Mouse (Mus musculus) neural tube, embryonic 14.5 days (tissue): ENCODE measurements around the gene Hist1h1e. TPM values are rescaled to one million over a fixed set of nuclear protein-coding genes. Genes with fewer than 3 reads are reported as not detected.
"Not testable (repeated sequence)": the region's sequence is repeated elsewhere in the genome, so short reads cannot be mapped to it uniquely, and the experiment has no call there.

Experiments used
- ATAC-seq: fragments of 200-750 bp; cut with Nextera tagmentation; 2 replicates; pipeline ENCODE4 v1.8.0; 2017; ENCODE audit warnings: low read depth, mild to moderate bottlenecking, moderate TSS enrichment, moderate library complexity
- H3K27ac ChIP-seq: fragments of 300-500 bp; sonication (generic); 2 replicates; pipeline ENCODE4 v1.5.1; 2014; ENCODE audit warnings: low read depth, mild to moderate bottlenecking, control low read depth, low read length, moderate library complexity, mixed read lengths
- H3K27me3 ChIP-seq: fragments of 300-500 bp; sonication (generic); 2 replicates; pipeline ENCODE4 v1.6.1; 2014; ENCODE audit warnings: low read length; ENCODE audit not compliant: control insufficient read depth, insufficient read depth
- H3K36me3 ChIP-seq: fragments of 300-500 bp; sonication (generic); 2 replicates; pipeline ENCODE4 v1.6.1; 2014; ENCODE audit warnings: low read length, mixed read lengths; ENCODE audit not compliant: control insufficient read depth, insufficient read depth
- H3K4me1 ChIP-seq: fragments of 300-500 bp; sonication (generic); 2 replicates; pipeline ENCODE4 v1.6.1; 2014; ENCODE audit warnings: low read length; ENCODE audit not compliant: control insufficient read depth, insufficient read depth
- H3K4me2 ChIP-seq: fragments of 300-500 bp; sonication (generic); 2 replicates; pipeline ENCODE4 v1.6.1; 2014; ENCODE audit warnings: mild to moderate bottlenecking, low read depth, low read length, control low read depth
- H3K4me3 ChIP-seq: fragments of 300-500 bp; sonication (generic); 2 replicates; pipeline ENCODE4 v1.5.1; 2014; ENCODE audit warnings: low read depth, low read length, control low read depth, mixed read lengths
- H3K9ac ChIP-seq: fragments of 300-500 bp; sonication (generic); replicated peaks from 2 replicates; pipeline ENCODE4 v1.6.1; 2014; ENCODE audit warnings: low read depth, mild to moderate bottlenecking, control low read depth, low read length, mixed read lengths
- H3K9me3 ChIP-seq: fragments of 300-500 bp; sonication (generic); 2 replicates; pipeline ENCODE4 v1.6.1; 2016; ENCODE audit warnings: low read length; ENCODE audit not compliant: control insufficient read depth
- WGBS: fragments of 180-500 bp; shearing (Covaris S2); extraction: QIAGEN DNeasy Blood & Tissue Kit; methylation state at CpG from one replicate; pipeline ENCODE4 v1.1.7; 2014; 5-methylcytosine and 5-hydroxymethylcytosine counted together
- polyA plus RNA-seq: library from polyadenylated mRNA; unstranded; fragments of >200 nt; fragmentation: Nextera tagmentation; extraction: Ambion mirVana; gene quantifications from 2 replicates; pipeline ENCODE4 v1.2.1, GENCODE M21; 2014

The Hist1h1e gene
- polyA plus RNA-seq, 1 experiment from 2014 or later: 3.3 TPM

DNA sequence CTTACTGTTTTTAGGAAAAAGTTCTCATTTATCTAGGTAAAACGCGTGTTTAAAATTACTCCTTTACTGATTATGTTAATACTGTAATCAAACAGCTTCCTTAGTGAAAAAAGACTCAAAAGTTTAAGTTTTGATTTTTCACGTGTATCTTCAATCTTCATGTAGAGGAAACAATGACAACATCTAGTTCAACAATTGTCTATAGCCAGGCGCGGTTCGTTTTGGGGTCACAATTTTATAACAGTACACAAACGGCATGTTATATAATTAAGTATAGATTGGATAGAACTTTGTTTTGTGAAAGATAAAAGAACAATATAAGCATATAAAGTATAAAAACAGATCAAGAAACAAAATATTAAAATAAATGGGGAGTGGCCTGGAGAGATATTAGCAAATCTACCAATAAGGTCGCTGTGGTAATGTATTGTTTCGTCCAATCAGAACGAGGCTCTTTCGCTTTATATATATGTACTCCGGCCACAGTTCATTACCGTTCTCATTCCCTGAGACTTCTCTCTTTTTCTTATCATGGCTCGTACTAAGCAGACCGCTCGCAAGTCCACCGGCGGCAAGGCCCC, 47.0 kb downstream of the Hist1h1e start, which contains the start of gene Hist1h3d:
Gene Hist1h3d (plus strand): TSS at position 493 of the 581 bp plus-strand sequence.
- Histone ChIP-seq H3K36me3 (no peaks in the 10 kb centered on the region), H3K4me1 (peaks cover 33% of the 10 kb centered on the region), H3K9ac (peak within 1 kb of the TSS; percentile 46), H3K27ac (no peak within 1 kb of the TSS), H3K4me3 (peak within 1 kb of the TSS; percentile 32), H3K9me3 (no peaks in the 10 kb centered on the region), H3K27me3 (no peaks in the 10 kb centered on the region), H3K4me2 (peak within 1 kb of the TSS; percentile 62)
- under 1% methylated on average over 18 of the region's 18 CpGs for WGBS
- ATAC-seq: peak; percentile 53

DNA sequence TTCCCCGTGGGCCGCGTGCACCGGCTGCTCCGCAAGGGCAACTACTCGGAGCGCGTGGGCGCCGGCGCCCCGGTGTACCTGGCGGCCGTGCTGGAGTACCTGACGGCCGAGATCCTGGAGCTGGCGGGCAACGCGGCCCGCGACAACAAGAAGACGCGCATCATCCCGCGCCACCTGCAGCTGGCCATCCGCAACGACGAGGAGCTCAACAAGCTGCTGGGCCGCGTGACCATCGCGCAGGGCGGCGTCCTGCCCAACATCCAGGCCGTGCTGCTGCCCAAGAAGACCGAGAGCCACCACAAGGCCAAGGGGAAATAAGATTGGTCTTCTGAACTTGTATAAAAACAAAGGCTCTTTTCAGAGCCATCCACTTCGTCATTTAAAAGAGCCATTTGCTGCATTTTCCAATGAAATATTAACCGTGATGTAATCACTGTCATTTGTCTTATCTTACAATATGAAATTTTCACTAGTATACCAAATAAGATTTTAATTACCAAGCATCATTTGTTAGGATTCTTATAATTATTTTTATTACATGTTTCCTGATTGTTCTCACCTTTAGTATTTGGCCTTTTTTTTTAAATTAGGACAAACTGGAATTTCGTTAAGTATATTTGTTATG, 47.7 kb downstream of the Hist1h1e start:
- H3K4me3 ChIP-seq: peak overlapping the region; percentile 25
- H3K36me3 ChIP-seq, ATAC-seq, H3K9ac ChIP-seq, H3K9me3 ChIP-seq, H3K27me3 ChIP-seq: not testable (repeated sequence)
- peaks cover 38% of the 10 kb centered on the region for H3K4me1 ChIP-seq
- WGBS: 1% methylated on average over 5 of the region's 39 CpGs
- H3K27ac ChIP-seq: peak overlapping the region; percentile 75; the same call in 1 of the 2 replicates
- H3K4me2 ChIP-seq: peak overlapping the region; percentile 73

GRCm38 (mm10) chr13:23573898-23574524, 48.3 kb downstream of the Hist1h1e start, which contains the start of the genes Hist1h2bf and Hist1h2ad:
TSS of gene Hist1h2bf (minus strand) at chr13:23574196.
TSS of gene Hist1h2ad (plus strand) at chr13:23574381.
- not testable (repeated sequence) for H3K27me3 ChIP-seq, H3K9me3 ChIP-seq, H3K36me3 ChIP-seq
- H3K4me3 ChIP-seq: peak within 1 kb of the TSS; percentile 32
- H3K9ac ChIP-seq: 0 out of 2 replicates have a peak within 1 kb of the TSS, but pooled peaks have one; percentile 12
- ATAC-seq: peak; percentile 93
- H3K4me2 ChIP-seq: peak within 1 kb of the TSS; percentile 73
- peak within 1 kb of the TSS; percentile 75; the same call in 1 of the 2 replicates for H3K27ac ChIP-seq
- peaks cover 38% of the 10 kb centered on the region for H3K4me1 ChIP-seq
- WGBS: 1% methylated on average over 22 of the region's 42 CpGs

DNA sequence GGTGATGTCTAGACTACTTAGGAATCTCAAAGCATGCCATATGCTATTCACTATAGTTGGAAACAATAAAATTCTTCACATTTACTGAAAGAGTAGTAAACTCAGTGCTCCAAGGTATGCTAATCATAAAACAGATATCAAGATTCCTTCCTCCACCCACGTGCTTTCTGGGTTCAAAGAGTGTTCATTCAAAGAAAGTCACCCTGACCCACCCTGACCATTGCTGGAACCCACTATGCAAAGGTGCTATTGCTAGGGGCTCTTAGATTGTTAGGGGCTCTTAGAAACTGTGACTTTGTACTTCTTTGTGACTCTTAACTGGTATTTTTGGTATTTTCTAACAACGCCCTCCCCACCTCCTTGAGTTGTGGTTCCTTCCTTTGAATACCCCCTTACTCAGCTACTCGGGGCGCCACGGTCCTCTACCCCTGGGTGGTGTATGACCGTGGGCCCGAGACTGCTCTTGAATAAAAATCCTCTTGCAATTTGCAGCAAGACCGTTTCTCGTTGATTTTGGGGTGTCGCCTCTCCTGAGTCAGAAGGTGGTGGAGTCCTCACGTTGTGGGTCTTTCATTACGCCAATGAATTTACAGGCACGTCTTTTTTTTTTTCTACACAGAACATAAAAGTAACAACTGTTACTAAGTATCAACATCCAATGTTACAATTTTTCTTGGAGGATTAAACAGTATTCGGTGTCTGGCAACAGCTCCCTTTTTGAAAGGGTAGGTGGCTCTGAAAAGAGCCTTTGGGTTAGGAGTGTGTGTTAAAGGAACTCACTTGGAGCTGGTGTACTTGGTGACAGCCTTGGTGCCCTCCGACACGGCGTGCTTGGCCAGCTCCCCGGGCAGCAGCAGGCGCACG, 49.1 kb downstream of the Hist1h1e start:
- not testable (repeated sequence) for H3K36me3 ChIP-seq, H3K9me3 ChIP-seq, ATAC-seq, H3K27me3 ChIP-seq
- Histone ChIP-seq H3K27ac (peak overlapping the region; percentile 2; the same call in 1 of the 2 replicates), H3K4me3 (peak overlapping the region; percentile 23), H3K4me2 (peak overlapping the region; percentile 73), H3K4me1 (peaks cover 38% of the 10 kb centered on the region), H3K9ac (0 out of 2 replicates have a peak overlapping the region, but pooled peaks have one; percentile 12)
- WGBS: 9% methylated on average over 18 of the region's 20 CpGs

GRCm38 (mm10) chr13:23572218-23573033, 49.9 kb downstream of the Hist1h1e start:
- Histone ChIP-seq H3K36me3 (no peaks in the 10 kb centered on the region), H3K4me3 (peak overlapping the region; percentile 47), H3K27me3 (no peaks in the 10 kb centered on the region), H3K9me3 (no peaks in the 10 kb centered on the region), H3K27ac (no peak overlapping the region), H3K4me2 (peak overlapping the region; percentile 73), H3K9ac (no peak overlapping the region; the same call in 1 of the 2 replicates), H3K4me1 (peaks cover 38% of the 10 kb centered on the region)
- WGBS: 49% methylated on average over 2 of the region's 2 CpGs
- ATAC-seq: no peak

DNA sequence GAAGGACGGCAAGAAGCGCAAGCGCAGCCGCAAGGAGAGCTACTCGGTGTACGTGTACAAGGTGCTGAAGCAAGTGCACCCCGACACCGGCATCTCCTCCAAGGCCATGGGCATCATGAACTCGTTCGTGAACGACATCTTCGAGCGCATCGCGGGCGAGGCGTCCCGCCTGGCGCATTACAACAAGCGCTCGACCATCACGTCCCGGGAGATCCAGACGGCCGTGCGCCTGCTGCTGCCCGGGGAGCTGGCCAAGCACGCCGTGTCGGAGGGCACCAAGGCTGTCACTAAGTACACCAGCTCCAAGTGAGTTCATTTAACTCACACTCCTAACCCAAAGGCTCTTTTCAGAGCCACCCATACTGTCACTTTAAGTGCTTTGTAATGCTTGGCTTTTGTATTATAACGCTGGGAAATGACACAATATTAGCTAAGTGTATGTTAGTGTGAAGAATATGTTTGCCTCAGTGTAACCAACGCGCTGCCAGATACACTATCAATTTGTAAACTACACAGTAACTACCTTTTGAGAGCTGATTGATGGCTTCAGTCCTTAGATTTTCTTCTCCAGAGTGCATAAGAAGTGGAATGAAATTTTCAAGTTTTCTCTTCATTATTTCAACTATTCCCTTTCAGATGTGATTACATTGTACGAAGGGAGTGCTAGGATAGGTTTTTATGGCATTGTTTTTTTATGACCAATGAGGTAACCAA, 50.7 kb downstream of the Hist1h1e start:
- peaks cover 32% of the 10 kb centered on the region for H3K4me1 ChIP-seq
- under 1% methylated on average over 10 of the region's 34 CpGs for WGBS
- not testable (repeated sequence) for ATAC-seq, H3K9me3 ChIP-seq, H3K36me3 ChIP-seq, H3K27me3 ChIP-seq
- peak overlapping the region; percentile 73 for H3K4me2 ChIP-seq
- H3K4me3 ChIP-seq: peak overlapping the region; percentile 47
- peak overlapping the region; percentile 51 for H3K9ac ChIP-seq
- peak overlapping the region; percentile 90 for H3K27ac ChIP-seq

GRCm38 (mm10) chr13:23571022-23571503, 51.3 kb downstream of the Hist1h1e start, which contains the start of the genes Hist1h2ae and Hist1h2bg:
TSS of gene Hist1h2ae (minus strand) at chr13:23571220.
TSS of gene Hist1h2bg (plus strand) at chr13:23571396.
- H3K27me3 ChIP-seq: no peaks in the 10 kb centered on the region

More at GRCm38 (mm10) chr13:23571022-23571503, 51.3 kb downstream of the Hist1h1e start, which contains the start of the genes Hist1h2ae and Hist1h2bg:
- under 1% methylated on average over 18 of the region's 18 CpGs for WGBS
- Histone ChIP-seq H3K4me1 (peaks cover 26% of the 10 kb centered on the region), H3K36me3 (no peaks in the 10 kb centered on the region), H3K4me3 (peak within 1 kb of the TSS; percentile 47), H3K9ac (peak within 1 kb of the TSS; percentile 51), H3K27ac (peak within 1 kb of the TSS; percentile 90), H3K4me2 (peak within 1 kb of the TSS; percentile 73), H3K9me3 (no peaks in the 10 kb centered on the region)
- ATAC-seq: peak; percentile 92
